Mouse (Mus musculus) kidney, adult 2 months (tissue): ENCODE measurements around the gene Unc80.

Experiments used
- CTCF ChIP-seq: fragments of 200-500 bp; conservative IDR thresholded peaks from 2 replicates; pipeline ENCODE4 v1.5.1; 2011; ENCODE audit warnings: low read depth, mild to moderate bottlenecking, control low read depth, low read length, moderate library complexity, mixed read lengths; ENCODE audit not compliant: insufficient read depth, insufficient read length
- POLR2A ChIP-seq: fragments of 200-500 bp; IDR thresholded peaks from one replicate; pipeline ENCODE4 v1.6.1; 2011; ENCODE audit warnings: low read depth, low read length, control low read depth

DNA sequence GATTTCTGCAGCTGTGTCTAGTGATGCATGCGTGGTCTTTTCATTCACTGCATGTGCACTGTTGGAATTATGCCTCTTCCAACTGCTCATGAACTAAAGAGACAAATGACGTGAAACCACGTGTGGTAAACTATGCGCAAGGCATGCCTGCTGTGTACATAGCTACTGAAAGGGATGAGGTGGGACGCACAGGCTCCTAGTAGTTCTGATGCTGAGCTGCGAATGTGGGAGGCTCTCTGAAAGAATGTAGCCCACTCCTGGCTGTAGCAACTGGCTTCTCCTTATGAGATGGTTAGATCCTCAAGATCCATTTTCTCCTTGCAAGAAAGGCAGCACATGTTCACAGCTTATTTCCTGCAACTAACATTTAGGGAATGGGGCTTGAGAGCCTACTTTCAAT, 24.9 kb downstream of the Unc80 start:
- no peak for TF ChIP-seq CTCF
- TF ChIP-seq POLR2A, result no peak
